27 mouse cellular contexts compared by ENCODE assay signal in the genomic region with DNA sequence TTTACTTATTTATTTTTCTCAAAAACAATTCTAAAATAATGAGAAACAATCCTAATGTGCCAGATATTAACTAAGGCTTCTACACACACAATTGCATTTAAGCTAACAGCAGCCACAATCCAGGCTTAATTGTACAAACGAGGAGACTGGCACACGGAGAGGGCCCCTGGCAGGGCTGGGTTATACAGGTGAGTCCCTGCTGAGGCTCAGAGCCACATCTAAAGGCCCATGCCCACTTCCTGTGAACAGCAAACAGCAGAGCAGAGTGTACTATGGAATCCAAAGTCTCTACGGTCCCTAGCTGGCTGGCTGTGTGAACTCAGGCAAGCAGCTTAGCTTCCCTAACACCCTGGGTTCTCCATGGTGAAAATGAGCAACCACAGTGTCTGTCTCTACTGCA. TPM values are rescaled to one million over a fixed set of nuclear protein-coding genes. Genes with fewer than 3 reads are reported as not detected.
DNase-seq lines count a peak whose midpoint lies in the region; ATAC-seq lines count a peak whose summit lies in the region.
"Had no signal": no experiment of that assay in that cellular context is flagged by ENCODE, and none has a peak within 500 bp of the region (broad histone marks: within the 10 kb centered on the region; RNA-seq: fewer than 3 reads in every experiment).

No protein-coding gene starts in this region.

- H3K27ac ChIP-seq in forebrain, embryonic 11.5 days (ENCODE audit: low read depth, low read length) = no peak overlapping the region
- H3K27ac ChIP-seq in forebrain, embryonic 14.5 days (ENCODE audit: low read depth, low read length) = no peak overlapping the region
- no peak overlapping the region for H3K27ac ChIP-seq in liver, embryonic 12.5 days
- H3K27ac ChIP-seq: embryonic facial prominence, embryonic 12.5 days; forebrain, embryonic 12.5 days; kidney, postnatal 0 days; limb, embryonic 12.5 days; liver, embryonic 13.5 days; midbrain, embryonic 10.5 days; stomach, postnatal 0 days had no signal

- H3K4me3 ChIP-seq in forebrain, embryonic 11.5 days (ENCODE audit: low read depth, low read length) = no peak overlapping the region
- H3K4me3 ChIP-seq in forebrain, embryonic 14.5 days (ENCODE audit: low read depth, low read length) = no peak overlapping the region
- H3K4me3 ChIP-seq in liver, embryonic 12.5 days = no peak overlapping the region
- H3K4me3 ChIP-seq: embryonic facial prominence, embryonic 12.5 days; forebrain, embryonic 12.5 days; limb, embryonic 12.5 days; liver, embryonic 13.5 days; midbrain, embryonic 10.5 days; myocyte had no signal

- peak; percentile 41 for DNase-seq in forebrain, embryonic 11.5 days (ENCODE audit: low spot score)
- DNase-seq in forebrain, embryonic 14.5 days (ENCODE audit: low spot score) = no peak
- peak; percentile 70 to 71 for DNase-seq in thymus, postnatal 10 days (ENCODE audit: low spot score in 2 of 2)
- DNase-seq in right cerebral cortex, adult 18-20 months = no peak
- no peak for DNase-seq in lung, postnatal 4 days
- DNase-seq: adrenal gland, adult 8-10 months; cerebellum, adult 18-20 months; cerebellum, postnatal 14 days; gastrocnemius, postnatal 36 days; kidney, adult 18-20 months; liver, embryonic 13.5 days; lung, adult 2 months; lung, postnatal 36 days had no signal

- no peak for ATAC-seq in forebrain, embryonic 11.5 days (replicated peaks; ENCODE audit: low FRiP score)
- ATAC-seq in forebrain, embryonic 14.5 days = no peak
- ATAC-seq in CD4-positive, CD25-positive, alpha-beta regulatory T cell, adult 4 months = peak; percentile 94
- peak; percentile 38; the same call in 1 of the 2 replicates for ATAC-seq in megakaryocyte, adult 5-6 weeks (ENCODE audit: poor library complexity, severe bottlenecking)
- no peak for ATAC-seq in liver, embryonic 12.5 days
- ATAC-seq: midbrain, embryonic 16.5 days; Patski had no signal

- 51% methylated on average over 3 of the region's 3 CpGs for WGBS in forebrain, embryonic 11.5 days
- 32% methylated on average over 3 of the region's 3 CpGs for WGBS in forebrain, embryonic 14.5 days
- 69% methylated on average over 3 of the region's 3 CpGs for WGBS in liver, embryonic 12.5 days (ENCODE audit: insufficient replicate concordance)

- H3K36me3 ChIP-seq in forebrain, embryonic 11.5 days (ENCODE audit: control insufficient read depth, insufficient read depth, low read length) = no peaks in the 10 kb centered on the region
- H3K36me3 ChIP-seq in forebrain, embryonic 14.5 days (ENCODE audit: control insufficient read depth, insufficient read depth, low read length) = no peaks in the 10 kb centered on the region
- no peaks in the 10 kb centered on the region for H3K36me3 ChIP-seq in liver, embryonic 12.5 days
- H3K36me3 ChIP-seq: embryonic facial prominence, embryonic 12.5 days; forebrain, embryonic 12.5 days; G1E; limb, embryonic 12.5 days; liver, embryonic 13.5 days; midbrain, embryonic 10.5 days had no signal

- H3K9me3 ChIP-seq in forebrain, embryonic 11.5 days (ENCODE audit: control insufficient read depth, low read length) = no peaks in the 10 kb centered on the region
- H3K9me3 ChIP-seq in forebrain, embryonic 14.5 days (replicated peaks; ENCODE audit: control insufficient read depth, low read length) = no peaks in the 10 kb centered on the region
- no peaks in the 10 kb centered on the region for H3K9me3 ChIP-seq in liver, embryonic 12.5 days (replicated peaks)
- H3K9me3 ChIP-seq: embryonic facial prominence, embryonic 12.5 days; forebrain, embryonic 12.5 days; limb, embryonic 12.5 days; liver, embryonic 13.5 days; midbrain, embryonic 10.5 days had no signal

- no peaks in the 10 kb centered on the region for H3K27me3 ChIP-seq in forebrain, embryonic 11.5 days (ENCODE audit: control insufficient read depth, insufficient read depth, low read length)
- no peaks in the 10 kb centered on the region for H3K27me3 ChIP-seq in forebrain, embryonic 14.5 days (replicated peaks; ENCODE audit: control insufficient read depth, insufficient read depth, low read length)
- H3K27me3 ChIP-seq in liver, embryonic 12.5 days (replicated peaks) = no peaks in the 10 kb centered on the region
- H3K27me3 ChIP-seq: CH12.LX; embryonic facial prominence, embryonic 12.5 days; forebrain, embryonic 12.5 days; limb, embryonic 12.5 days; liver, embryonic 13.5 days; Patski had no signal

- H3K4me2 ChIP-seq in forebrain, embryonic 11.5 days (ENCODE audit: low read depth, low read length, severe bottlenecking) = no peak overlapping the region
- H3K4me2 ChIP-seq in forebrain, embryonic 14.5 days (ENCODE audit: low read length) = no peak overlapping the region
- H3K4me2 ChIP-seq in liver, embryonic 12.5 days = no peak overlapping the region
- H3K4me2 ChIP-seq: embryonic facial prominence, embryonic 12.5 days; forebrain, embryonic 12.5 days; limb, embryonic 12.5 days; liver, embryonic 13.5 days had no signal

- peaks cover 10% of the 10 kb centered on the region; the same call in 1 of the 2 replicates for H3K4me1 ChIP-seq in forebrain, embryonic 11.5 days (replicated peaks; ENCODE audit: control insufficient read depth, insufficient read depth, low read length)
- H3K4me1 ChIP-seq in forebrain, embryonic 14.5 days (ENCODE audit: control insufficient read depth, insufficient read depth, low read length) = peaks cover 13% of the 10 kb centered on the region; the same call in 1 of the 2 replicates
- H3K4me1 ChIP-seq in liver, embryonic 12.5 days = peaks cover 15% of the 10 kb centered on the region

- H3K9ac ChIP-seq in forebrain, embryonic 11.5 days (ENCODE audit: low read length) = no peak overlapping the region
- H3K9ac ChIP-seq in forebrain, embryonic 14.5 days (ENCODE audit: low read length) = no peak overlapping the region
- no peak overlapping the region for H3K9ac ChIP-seq in liver, embryonic 12.5 days
- H3K9ac ChIP-seq: embryonic facial prominence, embryonic 12.5 days; forebrain, embryonic 12.5 days; limb, embryonic 12.5 days; liver, embryonic 13.5 days had no signal

RNA-seq across cellular contexts. Expression of a gene that starts 30.8 kb away (rescaled TPM):
- polyA plus RNA-seq in forebrain, embryonic 11.5 days (2014; fragmentation: Nextera tagmentation; extraction: Ambion mirVana) = 20.8 and 22.9 TPM in 2 replicates
- 8.2 and 10.6 TPM in 2 replicates for polyA plus RNA-seq in forebrain, embryonic 14.5 days (2014; fragmentation: Nextera tagmentation; extraction: Ambion mirVana)
- polyA plus RNA-seq in CD4-positive, CD25-positive, alpha-beta regulatory T cell, adult 4 months (2017; shearing (Covaris generic)) = 1 to 10 TPM; 3.2 to 4.3 TPM
- 1.8 and 3.9 TPM in 2 replicates for total RNA-seq in megakaryocyte, adult 5-6 weeks (2015)
- total RNA-seq in megakaryocyte, adult 5-6 weeks (2017) = 1.7 and 5.0 TPM in 2 replicates
- polyA plus RNA-seq in liver, embryonic 12.5 days (2016; fragmentation: Nextera tagmentation; extraction: Ambion mirVana) = 4.0 and 4.4 TPM in 2 replicates
- polyA plus RNA-seq: G1E had no signal

Comparison
In these comparisons a context has a peak if more than half of its experiments do, and no peak if none do; other contexts are left out.
1. DNase-seq: peak in forebrain, embryonic 11.5 days (single experiment) and thymus, postnatal 10 days (2 of 2); none in forebrain, embryonic 14.5 days (single experiment), right cerebral cortex, adult 18-20 months (single experiment) and lung, postnatal 4 days (0 of 2).
2. ATAC-seq: peak in CD4-positive, CD25-positive, alpha-beta regulatory T cell, adult 4 months (single experiment) and megakaryocyte, adult 5-6 weeks (single experiment); none in forebrain, embryonic 11.5 days (single experiment), forebrain, embryonic 14.5 days (single experiment) and liver, embryonic 12.5 days (single experiment).